Mouse (Mus musculus): ENCODE results near the gene Ehmt2. TPM values are rescaled to one million over a fixed set of nuclear protein-coding genes. Genes with fewer than 3 reads are reported as not detected.

The Ehmt2 gene
- total RNA-seq, 1 experiment from 2014 or later: 87.4 TPM

GRCm38 (mm10) chr17:34915410-34915831 is 17.2 kb downstream of the Ehmt2 start:
- no peak for ATAC-seq (ENCODE audit: extremely low read depth, insufficient number of reproducible peaks, low FRiP score, poor library complexity, severe bottlenecking)

- no peak for ATAC-seq (ENCODE audit: extremely low read depth, insufficient number of reproducible peaks, low FRiP score, poor library complexity, severe bottlenecking)
These were observed 18.0 kb downstream of the Ehmt2 start for GRCm38 (mm10) chr17:34916316-34916715.

GRCm38 (mm10) chr17:34917188-34917587 is 18.9 kb downstream of the Ehmt2 start:
- no peak for ATAC-seq (ENCODE audit: extremely low read depth, insufficient number of reproducible peaks, low FRiP score, poor library complexity, severe bottlenecking)

- no peak for ATAC-seq (ENCODE audit: extremely low read depth, insufficient number of reproducible peaks, low FRiP score, poor library complexity, severe bottlenecking)
These were observed 24.7 kb downstream of the Ehmt2 start for GRCm38 (mm10) chr17:34922939-34923338.

- ATAC-seq (ENCODE audit: extremely low read depth, insufficient number of reproducible peaks, low FRiP score, poor library complexity, severe bottlenecking): no peak
These were observed 26.0 kb downstream of the Ehmt2 start for GRCm38 (mm10) chr17:34924258-34924657.

DNA sequence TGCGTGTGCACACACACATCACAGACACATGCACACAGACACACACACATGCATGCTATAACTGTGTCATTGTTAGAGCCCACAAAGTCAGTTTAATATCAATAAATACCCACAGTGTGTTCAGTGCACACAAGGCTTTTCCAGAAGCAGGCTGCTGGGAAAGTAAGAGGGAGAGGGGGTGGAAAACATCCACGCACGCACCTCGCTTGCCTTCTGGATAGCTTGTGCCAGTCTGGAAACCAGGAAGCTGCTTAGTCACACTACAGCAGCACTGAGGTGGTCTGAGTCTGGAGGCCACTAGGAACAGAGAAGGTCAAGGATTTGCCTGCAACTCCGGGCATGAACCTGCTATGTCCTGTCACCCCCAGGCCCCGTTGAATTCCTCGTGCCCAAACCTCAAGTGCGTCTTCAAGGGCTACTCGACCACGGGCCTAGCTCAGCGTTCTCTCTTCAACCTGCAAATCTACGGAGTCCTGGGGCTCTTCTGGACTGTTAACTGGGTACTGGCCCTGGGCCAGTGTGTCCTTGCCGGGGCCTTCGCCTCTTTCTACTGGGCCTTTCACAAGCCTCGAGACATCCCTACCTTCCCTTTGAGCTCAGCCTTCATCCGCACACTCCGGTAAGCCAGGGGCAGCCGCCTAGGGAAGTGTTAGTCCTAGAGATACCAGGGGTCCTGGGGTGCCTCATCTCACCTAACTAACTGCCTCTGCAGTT is 29.2 kb downstream of the Ehmt2 start:
- no peak for ATAC-seq (ENCODE audit: extremely low read depth, insufficient number of reproducible peaks, low FRiP score, poor library complexity, severe bottlenecking)

- ATAC-seq (ENCODE audit: extremely low read depth, insufficient number of reproducible peaks, low FRiP score, poor library complexity, severe bottlenecking): no peak
These were observed 30.6 kb downstream of the Ehmt2 start for GRCm38 (mm10) chr17:34928841-34929240.

DNA sequence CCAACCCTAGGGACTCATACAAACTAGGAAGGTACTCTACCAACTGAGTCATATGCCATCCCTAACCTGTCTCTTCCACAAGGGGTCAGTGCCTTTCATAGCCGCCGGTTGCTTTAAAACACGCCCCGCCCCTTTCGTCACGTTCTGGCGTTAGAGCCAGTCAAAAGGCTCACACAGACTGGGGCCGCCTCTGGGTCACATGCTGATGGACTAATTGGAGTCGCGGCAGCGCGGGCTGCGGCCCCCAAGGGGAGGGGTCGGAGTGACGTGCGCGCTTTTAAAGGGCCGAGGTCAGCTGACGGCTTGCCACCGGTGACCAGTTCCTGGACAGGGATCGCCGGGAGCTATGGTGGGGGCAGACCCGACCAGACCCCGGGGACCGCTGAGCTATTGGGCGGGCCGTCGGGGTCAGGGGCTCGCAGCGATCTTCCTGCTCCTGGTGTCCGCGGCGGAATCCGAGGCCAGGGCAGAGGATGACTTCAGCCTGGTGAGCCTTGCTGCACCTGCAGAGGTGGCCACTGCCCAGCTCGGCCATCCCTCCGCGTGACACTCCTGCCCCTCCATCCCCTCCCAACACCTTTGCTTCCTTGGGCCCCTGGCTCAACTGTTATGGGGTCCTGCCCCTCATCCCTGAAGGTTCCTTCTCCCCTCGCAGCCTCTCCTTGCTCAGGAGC is 32.9 kb downstream of the Ehmt2 start, which contains the start of gene Neu1:
TSS of gene Neu1 (plus strand) at position 193 of the 674 bp plus-strand sequence.
- peak; percentile 92 for ATAC-seq (ENCODE audit: extremely low read depth, insufficient number of reproducible peaks, low FRiP score, poor library complexity, severe bottlenecking)

DNA sequence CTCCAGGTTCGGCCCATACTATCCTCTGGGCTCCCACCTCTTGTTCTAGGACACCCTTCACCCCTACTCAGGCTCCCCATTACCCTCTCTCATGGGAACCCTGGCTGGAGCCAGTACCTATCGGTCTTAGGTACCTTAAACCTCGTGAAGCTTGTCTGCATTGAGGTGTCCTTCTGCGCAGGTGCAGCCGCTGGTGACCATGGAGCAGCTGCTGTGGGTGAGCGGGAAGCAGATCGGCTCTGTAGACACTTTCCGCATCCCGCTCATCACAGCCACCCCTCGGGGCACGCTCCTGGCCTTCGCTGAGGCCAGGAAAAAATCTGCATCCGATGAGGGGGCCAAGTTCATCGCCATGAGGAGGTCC is 33.4 kb downstream of the Ehmt2 start:
- no peak for ATAC-seq (ENCODE audit: extremely low read depth, insufficient number of reproducible peaks, low FRiP score, poor library complexity, severe bottlenecking)

DNA sequence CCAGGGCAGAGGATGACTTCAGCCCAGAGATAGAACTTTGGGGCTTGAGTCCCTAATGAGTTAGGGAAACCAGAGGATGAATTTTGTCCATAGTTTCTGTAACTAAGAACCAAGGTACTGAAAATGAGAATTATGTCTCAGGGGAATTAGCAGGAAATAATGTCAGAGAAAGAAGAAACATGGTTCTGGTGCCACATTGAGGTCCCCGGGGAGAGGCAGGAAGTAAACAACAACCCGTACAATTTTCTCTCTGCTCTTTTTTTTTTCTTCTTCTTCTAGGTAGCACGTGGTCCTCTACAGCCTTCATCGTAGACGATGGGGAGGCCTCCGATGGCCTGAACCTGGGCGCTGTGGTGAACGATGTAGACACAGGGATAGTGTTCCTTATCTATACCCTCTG is 34.0 kb downstream of the Ehmt2 start:
- no peak for ATAC-seq (ENCODE audit: extremely low read depth, insufficient number of reproducible peaks, low FRiP score, poor library complexity, severe bottlenecking)

GRCm38 (mm10) chr17:34934031-34934430 is 35.8 kb downstream of the Ehmt2 start:
- no peak for ATAC-seq (ENCODE audit: extremely low read depth, insufficient number of reproducible peaks, low FRiP score, poor library complexity, severe bottlenecking)

GRCm38 (mm10) chr17:34934830-34935229 is 36.6 kb downstream of the Ehmt2 start:
- peak; percentile 44 for ATAC-seq (ENCODE audit: extremely low read depth, insufficient number of reproducible peaks, low FRiP score, poor library complexity, severe bottlenecking)

DNA sequence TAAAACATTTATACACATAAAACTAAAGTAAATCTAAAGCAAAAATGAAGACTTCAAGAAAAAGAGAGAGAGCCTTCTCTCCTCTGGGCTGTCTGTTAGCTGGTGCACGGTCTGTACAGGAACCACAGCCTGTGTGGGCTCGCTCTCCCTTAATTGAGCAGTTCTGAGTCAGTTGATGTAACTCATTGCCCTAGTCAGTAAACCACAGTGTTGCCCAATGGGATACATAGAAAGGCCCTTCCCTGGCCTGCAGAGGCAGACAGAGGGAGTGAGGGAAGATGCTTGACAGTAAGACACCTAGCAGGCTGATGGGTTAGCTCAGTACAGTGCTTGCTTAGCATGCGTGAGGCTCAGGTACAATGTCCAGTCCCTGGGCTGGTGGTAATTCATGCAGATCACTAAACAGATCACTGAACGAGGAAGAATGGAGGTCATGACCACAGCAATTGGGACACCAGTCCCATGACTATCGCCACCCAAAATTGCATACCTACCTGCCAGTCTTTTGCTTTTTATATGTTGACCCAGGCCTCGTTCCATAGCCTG is 39.8 kb downstream of the Ehmt2 start:
- peak; percentile 50 for ATAC-seq (ENCODE audit: extremely low read depth, insufficient number of reproducible peaks, low FRiP score, poor library complexity, severe bottlenecking)

DNA sequence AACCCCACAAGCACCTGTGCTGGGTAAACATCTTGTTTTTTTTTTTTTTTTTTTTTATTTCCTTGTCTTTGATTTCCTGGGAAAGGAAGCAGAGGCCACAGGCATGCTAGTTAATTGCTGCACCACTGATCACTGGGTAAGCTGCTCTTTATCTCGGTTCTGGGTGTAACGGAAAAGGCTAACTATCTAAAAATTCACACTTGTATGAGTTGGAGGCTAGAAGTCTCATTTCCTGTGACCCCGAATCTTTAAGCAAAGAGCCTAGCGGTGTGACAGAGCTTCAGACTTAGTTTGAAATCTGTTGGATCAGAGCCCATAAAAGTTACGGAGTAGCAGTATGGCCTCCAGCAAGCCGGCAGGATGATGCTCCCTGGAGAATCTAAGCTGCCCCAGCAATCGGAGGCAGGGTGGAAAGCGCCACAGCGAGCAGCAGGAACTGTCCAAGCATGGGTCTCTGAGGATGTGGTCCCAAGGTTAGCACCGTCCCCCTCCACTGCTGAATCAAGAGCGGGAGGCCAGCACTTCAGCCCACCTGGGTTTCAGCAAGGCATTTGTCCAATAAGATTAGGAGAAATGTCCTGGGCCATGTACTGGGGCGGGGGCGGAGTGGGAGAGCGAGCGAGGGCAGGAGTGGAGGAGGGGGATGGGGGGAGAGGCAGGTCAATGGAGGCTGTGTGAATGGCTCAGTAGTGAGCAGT is 43.2 kb downstream of the Ehmt2 start:
- ATAC-seq (ENCODE audit: extremely low read depth, insufficient number of reproducible peaks, low FRiP score, poor library complexity, severe bottlenecking): no peak

- ATAC-seq (ENCODE audit: extremely low read depth, insufficient number of reproducible peaks, low FRiP score, poor library complexity, severe bottlenecking): no peak
These were observed 45.0 kb downstream of the Ehmt2 start for GRCm38 (mm10) chr17:34943128-34943815.

GRCm38 (mm10) chr17:34944362-34944761 is 46.1 kb downstream of the Ehmt2 start:
- no peak for ATAC-seq (ENCODE audit: extremely low read depth, insufficient number of reproducible peaks, low FRiP score, poor library complexity, severe bottlenecking)

GRCm38 (mm10) chr17:34946486-34947140 is 48.3 kb downstream of the Ehmt2 start:
- no peak for ATAC-seq (ENCODE audit: extremely low read depth, insufficient number of reproducible peaks, low FRiP score, poor library complexity, severe bottlenecking)

DNA sequence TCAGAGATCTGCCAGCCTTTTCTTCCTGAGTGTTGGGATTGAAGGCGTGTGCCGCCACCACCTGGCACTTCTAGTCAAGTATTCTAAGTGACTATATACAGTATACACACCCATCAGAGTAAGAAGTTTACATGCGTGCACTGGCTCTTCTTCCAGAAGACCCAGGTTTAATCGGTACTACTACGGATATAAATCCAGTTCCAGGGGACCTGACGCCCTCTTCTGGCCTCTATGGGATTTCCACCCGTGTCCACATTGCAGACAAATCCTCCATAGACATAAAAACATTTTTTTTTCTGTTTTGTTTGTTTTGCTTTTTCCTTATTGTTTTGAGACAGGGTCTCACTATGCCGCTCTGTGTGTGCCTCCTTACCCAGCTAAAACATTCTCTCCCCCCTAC is 49.3 kb downstream of the Ehmt2 start:
- peak; percentile 37; the same call in 1 of the 2 replicates for ATAC-seq (ENCODE audit: extremely low read depth, insufficient number of reproducible peaks, low FRiP score, poor library complexity, severe bottlenecking)

Measured in neutrophil, adult 5-6 weeks (primary cell).